Mouse (Mus musculus): ENCODE measurements around the gene Fsd2.

GRCm38 (mm10) chr7:81564766-81565165 is 2.0 kb downstream of the Fsd2 start:
- TF ChIP-seq POLR2A (IDR thresholded peaks at IDR 0.05; ENCODE audit: control insufficient read depth in 1 of 2, insufficient read depth in 1 of 2, low read depth in 1 of 2, low read length in 2 of 2, poor library complexity in 1 of 2) (no peak), CTCF (IDR thresholded peaks at IDR 0.05 in 2 of 3, conservative IDR thresholded peaks at IDR 0.05 in 1 of 3; ENCODE audit: control insufficient read depth in 1 of 3, insufficient read depth in 1 of 3, low read depth in 2 of 3, low read length in 3 of 3, poor library complexity in 1 of 3, severe bottlenecking in 1 of 3) (no peak), HCFC1 (IDR thresholded peaks at IDR 0.05; ENCODE audit: low read depth, low read length) (no peak), NRF1 (IDR thresholded peaks at IDR 0.05; ENCODE audit: insufficient read depth, low read depth, low read length, poor library complexity, severe bottlenecking) (no peak)

Data from MEL (cell line).